Mouse (Mus musculus): ENCODE data around the gene A830018L16Rik. TPM values are rescaled to one million over a fixed set of nuclear protein-coding genes. Genes with fewer than 3 reads are reported as not detected.
"Not testable (repeated sequence)": the region's sequence is repeated elsewhere in the genome, so short reads cannot be mapped to it uniquely, and the experiment has no call there.

The A830018L16Rik gene
- polyA plus RNA-seq, 1 experiment from 2014 or later = 0.17 TPM

- no peak for ATAC-seq (ENCODE audit: insufficient number of reproducible peaks, low FRiP score)
Observed at GRCm38 (mm10) chr1:12000557-12000956, 586.7 kb downstream of the A830018L16Rik start.

GRCm38 (mm10) chr1:12008789-12009550 is 595.1 kb downstream of the A830018L16Rik start:
- no peak overlapping the region for H3K4me3 ChIP-seq
- no peaks in the 10 kb centered on the region for H3K4me1 ChIP-seq (replicated peaks)
- no peak for ATAC-seq (ENCODE audit: insufficient number of reproducible peaks, low FRiP score)
- H3K27me3 ChIP-seq (replicated peaks) = no peaks in the 10 kb centered on the region
- no peak overlapping the region for H3K9ac ChIP-seq
- H3K4me2 ChIP-seq = no peak overlapping the region
- WGBS = 34% methylated on average over 2 of the region's 2 CpGs
- H3K9me3 ChIP-seq (replicated peaks) = no peaks in the 10 kb centered on the region
- no peak overlapping the region; the same call in 1 of the 2 replicates for H3K27ac ChIP-seq (ENCODE audit: poor library complexity, severe bottlenecking)
- H3K36me3 ChIP-seq = no peaks in the 10 kb centered on the region

More at GRCm38 (mm10) chr1:12000557-12000956, 586.7 kb downstream of the A830018L16Rik start:
- H3K27me3 ChIP-seq (replicated peaks) = no peaks in the 10 kb centered on the region
- no peak overlapping the region for H3K9ac ChIP-seq
- no peak overlapping the region for H3K4me3 ChIP-seq
- H3K4me1 ChIP-seq (replicated peaks) = no peaks in the 10 kb centered on the region
- no peaks in the 10 kb centered on the region for H3K36me3 ChIP-seq
- 47% methylated on average over 4 of the region's 4 CpGs for WGBS
- no peaks in the 10 kb centered on the region for H3K9me3 ChIP-seq (replicated peaks)
- H3K4me2 ChIP-seq = no peak overlapping the region
- no peak overlapping the region for H3K27ac ChIP-seq (ENCODE audit: poor library complexity, severe bottlenecking)

GRCm38 (mm10) chr1:12009551-12009846 is 595.6 kb downstream of the A830018L16Rik start:
- no peak overlapping the region for H3K4me2 ChIP-seq
- no peaks in the 10 kb centered on the region for H3K9me3 ChIP-seq (replicated peaks)
- no peak for ATAC-seq (ENCODE audit: insufficient number of reproducible peaks, low FRiP score)
- H3K4me3 ChIP-seq = no peak overlapping the region
- no peak overlapping the region for H3K9ac ChIP-seq
- no peak overlapping the region for H3K27ac ChIP-seq (ENCODE audit: poor library complexity, severe bottlenecking)
- no peaks in the 10 kb centered on the region for H3K27me3 ChIP-seq (replicated peaks)
- H3K36me3 ChIP-seq = no peaks in the 10 kb centered on the region
- no peaks in the 10 kb centered on the region for H3K4me1 ChIP-seq (replicated peaks)

GRCm38 (mm10) chr1:12010607-12011006 is 596.7 kb downstream of the A830018L16Rik start:
- Histone ChIP-seq H3K27me3 (replicated peaks) (no peaks in the 10 kb centered on the region), H3K4me3 (no peak overlapping the region), H3K27ac (ENCODE audit: poor library complexity, severe bottlenecking) (no peak overlapping the region), H3K9ac (no peak overlapping the region), H3K9me3 (replicated peaks) (no peaks in the 10 kb centered on the region), H3K4me2 (no peak overlapping the region), H3K4me1 (replicated peaks) (no peaks in the 10 kb centered on the region), H3K36me3 (no peaks in the 10 kb centered on the region)
- ATAC-seq (ENCODE audit: insufficient number of reproducible peaks, low FRiP score) = no peak
- WGBS = 78% methylated on average over 1 of the region's 1 CpGs

- not testable (repeated sequence) for H3K9me3 ChIP-seq (replicated peaks); H3K27ac ChIP-seq (ENCODE audit: poor library complexity, severe bottlenecking); H3K9ac ChIP-seq; H3K27me3 ChIP-seq (replicated peaks); ATAC-seq (ENCODE audit: insufficient number of reproducible peaks, low FRiP score); H3K4me1 ChIP-seq (replicated peaks); H3K36me3 ChIP-seq; H3K4me3 ChIP-seq; H3K4me2 ChIP-seq
- 82% methylated on average over 5 of the region's 5 CpGs for WGBS
Observed at GRCm38 (mm10) chr1:12020646-12021045, 606.7 kb downstream of the A830018L16Rik start.
